Mouse (Mus musculus) CH12.LX (cell line): ENCODE measurements around the gene Tubgcp4.

Experiments used
- CTCF ChIP-seq, 2 experiments: IDR thresholded peaks in 1 of 2; conservative IDR thresholded peaks in 1 of 2; 2 replicates each; pipeline ENCODE4 v1.5.1; 2011 to 2012; ENCODE audit warnings: low read depth in 2 of 2, low read length in 2 of 2, improper control_type of control experiment in 1 of 2, inconsistent platforms in 1 of 2, mild to moderate bottlenecking in 1 of 2, moderate library complexity in 1 of 2
- UBTF ChIP-seq: IDR thresholded peaks from 2 replicates; pipeline ENCODE4 v1.6.1; 2012; ENCODE audit warnings: low read depth, mild to moderate bottlenecking, inconsistent platforms, low read length, improper control_type of control experiment, moderate library complexity

- TF ChIP-seq UBTF, result no peak
- TF ChIP-seq CTCF (conservative IDR thresholded peaks at IDR 0.05 in 1 of 2, IDR thresholded peaks at IDR 0.05 in 1 of 2; ENCODE audit: low read depth in 2 of 2, low read length in 2 of 2), result no peak
Measured at GRCm38 (mm10) chr2:121149679-121150078, 20.8 kb upstream of the Tubgcp4 start.
